Mouse (Mus musculus) kidney, postnatal 0 days (tissue): ENCODE measurements around the gene Pcp4l1. TPM values are rescaled to one million over a fixed set of nuclear protein-coding genes. Genes with fewer than 3 reads are reported as not detected.

Source experiments
- ATAC-seq: fragments of 200-750 bp; cut with Nextera tagmentation; replicated peaks from 2 replicates; pipeline ENCODE4 v1.8.0; 2017; ENCODE audit warnings: low read depth, moderate number of reproducible peaks, moderate TSS enrichment, moderate library complexity; ENCODE audit not compliant: low FRiP score
- DNase-seq: peaks from one replicate; pipeline ENCODE4 v3.0.0-alpha.2; 2016; ENCODE audit warnings: low spot score
- H3K27ac ChIP-seq: fragments of 300-500 bp; sonication (generic); 2 replicates; pipeline ENCODE4 v1.5.1; 2014; ENCODE audit warnings: mild to moderate bottlenecking
- H3K27me3 ChIP-seq: fragments of 300-500 bp; sonication (generic); 2 replicates; pipeline ENCODE4 v1.6.1; 2014; ENCODE audit warnings: low read length, mixed read lengths; ENCODE audit not compliant: insufficient read depth
- H3K36me3 ChIP-seq: fragments of 300-500 bp; sonication (generic); 2 replicates; pipeline ENCODE4 v1.6.1; 2014; ENCODE audit warnings: low read length, mixed read lengths; ENCODE audit not compliant: insufficient read depth
- H3K4me1 ChIP-seq: fragments of 300-500 bp; sonication (generic); replicated peaks from 2 replicates; pipeline ENCODE4 v1.6.1; 2014; ENCODE audit warnings: antibody characterized with exemption, low read length, mixed read lengths; ENCODE audit not compliant: insufficient read depth
- H3K4me2 ChIP-seq: fragments of 300-500 bp; sonication (generic); 2 replicates; pipeline ENCODE4 v1.6.1; 2014; ENCODE audit warnings: mild to moderate bottlenecking, low read length, moderate library complexity, mixed read lengths
- H3K4me3 ChIP-seq: fragments of 300-500 bp; sonication (generic); replicated peaks from 2 replicates; pipeline ENCODE4 v1.5.1; 2014; ENCODE audit warnings: low read depth, low read length
- H3K9ac ChIP-seq: fragments of 300-500 bp; sonication (generic); 2 replicates; pipeline ENCODE4 v1.6.1; 2014; ENCODE audit warnings: low read depth, low read length
- H3K9me3 ChIP-seq: fragments of 300-500 bp; sonication (generic); replicated peaks from 2 replicates; pipeline ENCODE4 v1.6.1; 2016; ENCODE audit warnings: low read length, inconsistent platforms, mixed read lengths
- CTCF ChIP-seq: IDR thresholded peaks from 2 replicates; pipeline ENCODE4 v1.5.1; 2016; ENCODE audit warnings: antibody characterized with exemption, low read depth, mild to moderate bottlenecking, moderate library complexity
- WGBS: fragments of 180-500 bp; shearing (Covaris S2); extraction: QIAGEN DNeasy Blood & Tissue Kit; methylation state at CpG from one replicate; pipeline ENCODE4 v1.1.7; 2014; 5-methylcytosine and 5-hydroxymethylcytosine counted together
- polyA plus RNA-seq: library from polyadenylated mRNA; unstranded; fragments of >200 nt; fragmentation: Nextera tagmentation; extraction: Ambion mirVana; gene quantifications from 2 replicates; pipeline ENCODE4 v1.2.1, GENCODE M21; 2015

Gene Pcp4l1
- polyA plus RNA-seq, 1 experiment from 2014 or later: 9.9 TPM

- Histone ChIP-seq H3K36me3 (no peaks in the 10 kb centered on the region), H3K4me2 (no peak overlapping the region), H3K27me3 (no peaks in the 10 kb centered on the region), H3K9ac (no peak overlapping the region), H3K4me3 (no peak overlapping the region), H3K9me3 (no peaks in the 10 kb centered on the region), H3K4me1 (peaks cover 3% of the 10 kb centered on the region; the same call in 1 of the 2 replicates), H3K27ac (no peak overlapping the region)
- peak; percentile 38; the same call in 1 of the 2 replicates for TF ChIP-seq CTCF
- DNase-seq (peak; percentile 46), ATAC-seq (no peak)
- 61% methylated on average over 7 of the region's 7 CpGs for WGBS
Measured at GRCm38 (mm10) chr1:171184314-171184713, 11.8 kb downstream of the Pcp4l1 start.

- Histone ChIP-seq H3K9me3 (no peaks in the 10 kb centered on the region), H3K4me1 (no peaks in the 10 kb centered on the region), H3K4me3 (no peak overlapping the region), H3K27ac (no peak overlapping the region), H3K4me2 (no peak overlapping the region), H3K9ac (no peak overlapping the region), H3K27me3 (no peaks in the 10 kb centered on the region), H3K36me3 (no peaks in the 10 kb centered on the region)
- 53% methylated on average over 3 of the region's 3 CpGs for WGBS
- DNase-seq: no peak
- no peak for TF ChIP-seq CTCF
- ATAC-seq: no peak
Measured at GRCm38 (mm10) chr1:171183620-171184019, 12.4 kb downstream of the Pcp4l1 start.

GRCm38 (mm10) chr1:171183025-171183424, 13.0 kb downstream of the Pcp4l1 start:
- no peaks in the 10 kb centered on the region for H3K4me1 ChIP-seq
- 90% methylated on average over 3 of the region's 3 CpGs for WGBS
- H3K9ac ChIP-seq: no peak overlapping the region
- H3K4me2 ChIP-seq: no peak overlapping the region
- ATAC-seq: no peak
- H3K27ac ChIP-seq: no peak overlapping the region
- DNase-seq: no peak
- TF ChIP-seq CTCF: no peak
- no peak overlapping the region for H3K4me3 ChIP-seq
- no peaks in the 10 kb centered on the region for H3K36me3 ChIP-seq
- H3K9me3 ChIP-seq: no peaks in the 10 kb centered on the region
- no peaks in the 10 kb centered on the region for H3K27me3 ChIP-seq

GRCm38 (mm10) chr1:171179487-171180171, 16.4 kb downstream of the Pcp4l1 start:
- Histone ChIP-seq H3K4me1 (no peaks in the 10 kb centered on the region), H3K36me3 (no peaks in the 10 kb centered on the region), H3K9me3 (no peaks in the 10 kb centered on the region), H3K27ac (no peak overlapping the region), H3K4me2 (no peak overlapping the region), H3K9ac (no peak overlapping the region), H3K27me3 (no peaks in the 10 kb centered on the region), H3K4me3 (no peak overlapping the region)
- TF ChIP-seq CTCF: no peak
- 69% methylated on average over 5 of the region's 5 CpGs for WGBS
- ATAC-seq (no peak), DNase-seq (no peak)

- Histone ChIP-seq H3K4me3 (no peak overlapping the region), H3K9me3 (no peaks in the 10 kb centered on the region), H3K36me3 (no peaks in the 10 kb centered on the region), H3K4me1 (no peaks in the 10 kb centered on the region), H3K4me2 (no peak overlapping the region), H3K27me3 (no peaks in the 10 kb centered on the region), H3K27ac (no peak overlapping the region), H3K9ac (no peak overlapping the region)
- TF ChIP-seq CTCF: no peak
- DNase-seq (no peak), ATAC-seq (no peak)
- WGBS: 95% methylated on average over 8 of the region's 8 CpGs
Measured at GRCm38 (mm10) chr1:171172779-171173178, 23.3 kb downstream of the Pcp4l1 start.

- DNase-seq (peak; percentile 74), ATAC-seq (no peak)
- WGBS: 24% methylated on average over 3 of the region's 3 CpGs
- H3K4me2 ChIP-seq: no peak overlapping the region
- H3K27me3 ChIP-seq: no peaks in the 10 kb centered on the region
- no peaks in the 10 kb centered on the region for H3K4me1 ChIP-seq
- no peak for TF ChIP-seq CTCF
- H3K27ac ChIP-seq: peak overlapping the region; percentile 71
- no peak overlapping the region for H3K9ac ChIP-seq
- no peaks in the 10 kb centered on the region for H3K36me3 ChIP-seq
- no peak overlapping the region for H3K4me3 ChIP-seq
- H3K9me3 ChIP-seq: no peaks in the 10 kb centered on the region
Measured at GRCm38 (mm10) chr1:171171138-171171537, 24.9 kb downstream of the Pcp4l1 start.

- no peaks in the 10 kb centered on the region for H3K9me3 ChIP-seq
- no peaks in the 10 kb centered on the region for H3K27me3 ChIP-seq
- H3K4me2 ChIP-seq: no peak overlapping the region
- H3K4me3 ChIP-seq: no peak overlapping the region
- H3K36me3 ChIP-seq: no peaks in the 10 kb centered on the region
- no peak for DNase-seq
- H3K4me1 ChIP-seq: no peaks in the 10 kb centered on the region
- no peak for TF ChIP-seq CTCF
- H3K9ac ChIP-seq: no peak overlapping the region
- H3K27ac ChIP-seq: no peak overlapping the region
- ATAC-seq: no peak
- 39% methylated on average over 3 of the region's 3 CpGs for WGBS
Measured at GRCm38 (mm10) chr1:171169913-171170312, 26.2 kb downstream of the Pcp4l1 start.
